Mouse (Mus musculus) testis, adult 2 months (tissue): ENCODE measurements around the gene Psmb8.

Experiments
- CTCF ChIP-seq: fragments of 200-500 bp; IDR thresholded peaks from 2 replicates; pipeline ENCODE4 v1.5.1; 2012; ENCODE audit warnings: low read depth, mild to moderate bottlenecking, inconsistent platforms, low read length, moderate library complexity; ENCODE audit not compliant: control insufficient read depth, insufficient read depth, insufficient replicate concordance
- POLR2A ChIP-seq: fragments of 200-500 bp; IDR thresholded peaks from 2 replicates; pipeline ENCODE4 v1.6.1; 2012; ENCODE audit warnings: low read depth, mild to moderate bottlenecking, inconsistent platforms, low read length, moderate library complexity; ENCODE audit not compliant: control insufficient read depth

DNA sequence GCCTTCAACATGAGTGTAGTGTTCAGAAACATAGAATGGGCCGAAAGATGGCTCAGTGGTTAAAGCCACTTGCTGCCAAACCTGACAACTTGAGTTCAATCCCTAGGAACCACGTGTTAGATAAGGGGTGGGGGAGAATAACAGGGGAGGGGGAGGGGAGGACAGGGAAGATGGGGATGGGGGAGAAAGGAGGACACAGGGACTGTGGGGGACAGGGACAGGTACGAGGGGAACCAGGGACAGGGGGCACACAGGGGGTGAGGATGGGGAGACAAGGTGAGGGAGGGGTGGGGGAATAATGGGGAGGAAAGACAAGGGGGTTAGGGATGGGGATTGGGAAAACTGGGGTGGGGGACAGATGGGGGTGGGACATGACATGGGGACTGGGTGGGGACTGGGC lies 42.8 kb downstream of the Psmb8 start:
- TF ChIP-seq CTCF (no peak), POLR2A (no peak)
